Mouse (Mus musculus) adipocyte (in vitro differentiated cells): ENCODE data around the gene Gdf5.
"Not testable (repeated sequence)": the region's sequence is repeated elsewhere in the genome, so short reads cannot be mapped to it uniquely, and the experiment has no call there.

Experiments used
- DNase-seq: peaks from one replicate; pipeline ENCODE4 v3.0.0-alpha.2; 2016; ENCODE audit warnings: low spot score

The Gdf5 gene

DNA sequence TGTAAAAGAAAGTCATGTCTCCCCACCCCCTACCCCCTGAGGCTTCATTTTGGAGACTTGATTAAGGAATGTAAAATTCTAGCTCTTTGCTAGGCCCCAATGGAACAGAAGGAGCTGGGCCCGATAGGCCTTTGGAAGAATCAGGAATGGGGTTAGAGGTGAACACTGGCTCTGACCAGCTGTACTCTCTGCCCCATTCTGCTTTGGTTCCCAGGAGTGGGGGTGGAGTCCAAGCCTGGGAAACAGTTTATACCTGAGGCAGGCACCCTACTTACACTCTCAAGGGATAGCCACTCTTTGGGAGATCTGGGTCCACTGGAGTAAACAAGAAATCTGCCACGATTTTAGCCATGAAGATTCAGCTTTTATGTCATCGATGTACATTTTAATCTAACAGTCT, 4.5 kb downstream of the Gdf5 start, which contains the start of gene Gm15557:
Gene Gm15557 (plus strand): TSS at position 48 of the 400 bp plus-strand sequence.
- peak; percentile 93 for DNase-seq

DNA sequence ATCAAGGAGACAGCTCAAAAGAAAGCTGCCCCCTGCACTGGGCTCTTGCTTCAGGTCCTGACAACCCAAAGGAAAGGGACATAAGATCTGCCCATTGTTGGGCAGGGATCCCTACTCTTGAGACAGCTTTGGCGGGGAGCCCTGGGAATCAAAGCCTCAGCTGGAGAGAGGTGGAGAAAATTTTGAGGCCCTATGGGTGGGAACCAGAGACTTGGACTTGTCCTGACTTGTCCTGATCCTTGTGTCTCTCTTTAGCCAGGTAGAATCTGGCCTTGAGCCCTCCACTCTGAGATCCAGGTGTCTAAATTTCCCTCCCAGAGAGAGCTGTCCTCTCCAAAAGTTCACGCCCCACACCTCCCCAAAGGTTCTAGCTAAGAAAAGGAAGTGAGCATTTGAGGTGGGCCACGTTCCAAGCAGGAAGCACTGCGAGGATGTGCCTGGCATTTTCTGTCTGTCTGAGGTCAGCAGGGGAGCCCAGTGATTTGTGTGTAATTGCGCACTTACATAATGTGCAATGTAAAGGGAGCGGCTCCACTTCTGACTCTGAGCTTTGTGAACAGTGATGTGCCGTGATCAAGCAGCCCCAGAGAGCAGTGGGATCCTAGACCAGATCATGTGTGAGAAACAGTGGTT, 5.2 kb downstream of the Gdf5 start:
- peak; percentile 77 for DNase-seq

DNA sequence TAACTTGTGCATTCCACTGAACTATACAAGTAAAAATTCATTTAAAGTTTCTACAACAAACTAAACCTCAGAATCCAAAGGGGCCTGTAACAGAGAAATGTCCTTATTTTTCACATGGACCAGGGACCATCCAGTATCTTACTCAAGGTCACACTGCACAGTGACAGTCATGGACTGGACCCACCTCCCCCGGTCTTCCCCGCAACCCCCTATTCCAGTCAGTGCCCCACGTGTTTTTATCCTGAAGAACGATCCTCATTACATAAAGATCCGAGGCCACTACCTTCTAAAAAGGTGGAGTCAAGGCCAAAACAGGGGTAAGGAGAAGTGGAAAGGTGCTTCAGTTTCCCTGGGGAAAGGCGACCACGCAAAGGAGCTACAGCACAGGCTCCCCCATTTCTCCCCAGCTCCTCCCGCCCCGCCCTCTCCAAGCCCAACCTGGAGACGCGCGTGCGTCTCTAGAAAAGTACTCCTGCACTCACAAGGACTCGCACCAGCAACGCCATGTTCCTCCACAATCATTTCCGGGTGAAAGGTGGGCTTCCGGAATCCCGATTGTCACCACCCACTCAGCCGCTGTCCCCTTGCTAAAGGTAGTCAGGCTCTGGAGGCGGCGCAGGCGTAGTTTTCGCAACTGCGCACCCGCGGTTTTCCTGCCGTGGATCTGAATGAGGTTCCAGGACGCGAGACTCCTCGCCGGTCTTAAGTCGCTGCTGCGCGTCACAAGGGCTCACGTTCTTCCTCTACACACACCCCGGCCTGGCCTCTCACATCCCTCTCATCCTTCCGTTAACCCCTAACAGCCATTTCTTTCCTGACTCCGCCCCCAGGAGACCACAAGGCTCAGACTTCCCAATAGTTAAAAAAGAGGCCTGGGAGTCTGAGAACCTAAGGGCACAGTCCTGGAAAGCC, 15.4 kb downstream of the Gdf5 start, which contains the start of gene Uqcc1:
Gene Uqcc1 (minus strand): TSS at position 780 of the 912 bp plus-strand sequence.
- DNase-seq, result peak; percentile 98

DNA sequence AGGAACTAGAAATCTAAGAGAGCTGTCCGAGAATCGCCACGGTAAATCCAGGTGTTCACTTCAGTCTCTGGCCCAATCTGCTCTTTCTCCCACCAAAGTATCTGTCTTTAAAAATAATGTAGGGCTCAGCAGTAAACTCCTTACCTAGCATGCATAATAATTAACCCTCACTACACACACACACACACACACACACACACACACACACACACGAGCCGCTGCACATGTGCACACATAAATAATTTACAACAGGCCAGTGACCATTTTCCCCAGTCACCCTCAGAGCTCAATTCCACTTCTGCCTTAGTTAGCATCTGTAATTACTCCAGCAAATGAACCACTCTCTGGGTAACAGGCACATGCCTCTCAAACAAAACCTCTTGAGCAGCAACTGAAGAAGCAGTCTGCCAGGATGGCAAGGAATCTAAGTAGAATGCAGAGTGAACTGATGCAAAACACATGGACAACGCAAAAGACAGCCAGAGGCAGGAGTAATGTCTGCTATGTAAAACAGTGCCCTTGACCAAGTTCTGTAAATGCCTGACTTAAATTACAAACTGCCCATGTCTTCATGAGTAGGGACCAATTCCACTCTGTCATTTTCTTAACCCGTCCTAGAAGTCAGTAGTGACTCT, 16.3 kb downstream of the Gdf5 start:
- no peak for DNase-seq

DNA sequence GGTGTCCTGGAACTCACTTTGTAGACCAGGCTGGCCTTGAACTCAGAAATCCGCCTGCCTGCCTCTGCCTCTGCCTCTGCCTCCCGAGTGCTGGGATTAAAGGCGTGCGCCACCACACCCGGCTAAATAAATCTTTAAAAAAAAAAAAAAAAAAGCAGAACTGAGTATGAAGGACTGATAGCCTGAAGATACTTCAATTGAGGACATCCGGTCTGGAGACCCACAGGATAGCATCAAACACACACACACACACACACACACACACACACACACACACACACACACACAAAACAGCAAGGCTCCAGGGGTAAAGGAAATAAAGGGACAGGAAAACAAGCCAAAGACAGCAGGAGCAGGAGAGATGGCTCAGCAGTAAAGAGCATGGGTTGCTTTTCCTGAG, 20.0 kb downstream of the Gdf5 start:
- DNase-seq, result not testable (repeated sequence)

DNA sequence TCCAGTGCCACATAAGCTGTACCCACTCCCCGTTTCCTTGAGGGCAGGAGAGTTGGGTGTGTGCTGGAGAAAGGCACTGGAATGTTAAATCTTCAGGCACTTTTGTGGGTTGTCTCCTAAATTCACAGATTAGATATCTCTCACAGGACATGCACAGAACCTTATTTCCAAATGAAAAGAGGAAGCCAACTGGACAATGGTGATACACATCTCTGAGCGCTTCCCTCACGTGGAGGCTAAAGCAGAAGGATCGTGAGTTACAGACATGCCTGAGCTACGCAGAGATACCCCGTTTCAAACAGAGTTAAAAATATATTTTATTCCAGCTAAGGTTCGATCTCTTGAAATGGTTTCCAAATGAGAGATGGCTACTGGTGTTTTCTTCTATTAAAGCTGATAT, 22.0 kb downstream of the Gdf5 start:
- no peak for DNase-seq

DNA sequence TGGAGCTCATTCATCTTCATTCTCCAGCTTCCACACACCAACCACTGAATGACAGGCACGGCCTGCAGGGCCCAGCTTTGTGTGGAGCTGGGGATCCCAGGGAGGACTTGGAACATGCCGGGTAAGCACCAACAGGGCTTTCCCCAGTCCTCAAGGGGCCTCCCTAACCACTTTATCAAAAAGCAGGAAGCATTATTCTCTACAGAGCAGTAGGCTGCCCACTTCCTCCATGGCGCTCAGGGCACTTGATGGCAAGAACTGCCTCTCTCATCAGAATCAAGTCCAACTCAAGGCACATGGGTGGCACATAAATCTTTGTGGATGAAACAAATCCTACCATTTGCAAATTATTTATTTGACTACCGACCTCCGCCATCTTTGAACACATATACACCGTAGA, 30.5 kb downstream of the Gdf5 start:
- no peak for DNase-seq

DNA sequence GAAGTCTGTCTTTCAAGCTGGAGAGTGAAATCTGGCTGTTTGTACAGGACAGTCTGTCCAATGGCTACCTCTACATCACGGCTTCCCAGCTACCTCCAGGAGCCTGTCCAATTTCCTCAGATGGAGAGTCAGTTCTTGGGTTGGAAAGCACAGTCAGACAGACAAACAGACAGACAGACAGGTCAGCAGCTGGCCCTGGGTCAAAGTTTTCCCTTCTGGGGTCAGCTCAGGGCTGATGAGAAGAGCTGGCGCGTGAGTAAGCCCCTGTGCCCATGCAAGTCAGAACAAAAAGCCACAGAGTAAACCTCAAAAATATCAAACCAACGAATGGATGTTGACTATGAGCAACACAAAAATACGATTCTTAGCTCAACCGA, 41.5 kb downstream of the Gdf5 start:
- DNase-seq, result no peak

DNA sequence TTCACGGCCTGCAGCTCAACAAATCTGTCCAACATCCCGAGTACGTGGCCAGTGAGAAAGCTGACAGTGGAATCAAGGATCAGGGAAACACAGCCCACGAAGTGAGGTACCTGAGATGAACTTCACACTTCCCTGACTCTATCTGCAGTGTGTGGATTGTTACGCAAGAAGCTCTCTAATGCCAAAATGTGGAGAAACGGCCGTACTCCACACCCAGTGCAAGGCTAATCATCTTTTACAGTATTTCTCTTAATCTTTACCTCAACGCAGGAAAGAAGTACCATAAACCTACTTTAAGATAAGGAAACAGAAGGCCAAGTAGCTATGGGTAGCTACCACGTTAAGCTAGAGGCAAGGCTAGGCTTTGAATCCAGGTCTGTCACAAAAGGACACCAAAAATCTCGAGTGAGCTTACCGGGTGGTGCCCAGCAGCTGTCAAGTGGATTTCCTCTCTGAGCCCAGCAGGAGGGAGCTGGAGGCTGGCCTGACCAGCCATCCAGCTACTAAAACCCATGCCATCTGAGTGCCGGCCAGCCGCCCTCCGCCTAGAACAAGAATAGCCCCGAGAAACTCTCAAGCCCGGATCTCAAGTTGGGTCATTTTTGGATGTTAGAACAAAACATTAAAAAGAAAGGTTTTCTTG, 42.1 kb downstream of the Gdf5 start:
- DNase-seq, result peak; percentile 37

DNA sequence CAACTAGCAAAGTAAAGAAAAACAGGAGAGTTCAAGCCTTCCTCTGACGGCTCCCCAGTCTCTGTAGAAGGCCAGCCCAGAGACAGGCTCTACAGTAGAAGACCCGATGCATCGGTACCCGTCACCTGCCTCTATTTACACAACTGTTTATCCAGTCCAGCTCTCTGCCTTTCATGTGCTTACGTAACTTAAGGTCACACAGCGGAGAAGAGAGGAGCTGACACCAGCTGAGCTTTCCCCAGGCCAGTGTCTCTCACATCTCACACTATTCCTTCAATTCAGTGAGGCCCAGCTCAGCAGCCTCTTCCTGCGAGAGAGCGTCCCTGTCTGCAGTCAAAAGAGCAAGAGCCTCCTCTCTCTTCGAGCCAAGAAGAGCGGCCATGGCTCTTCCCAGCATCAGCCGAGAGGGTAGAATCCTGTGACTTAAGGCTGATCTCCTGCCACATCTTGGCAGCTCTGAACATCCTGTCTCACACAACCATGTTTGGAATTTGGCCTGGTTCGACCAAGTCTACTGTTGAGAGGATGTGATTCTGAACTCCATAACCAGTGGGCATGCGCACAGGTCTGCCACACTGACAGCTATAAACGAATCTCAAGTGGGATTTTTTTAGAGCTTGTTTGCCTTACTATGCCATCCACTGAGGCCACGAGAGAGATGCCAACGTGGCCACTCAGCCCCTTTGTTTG, 50.0 kb downstream of the Gdf5 start:
- DNase-seq, result no peak

DNA sequence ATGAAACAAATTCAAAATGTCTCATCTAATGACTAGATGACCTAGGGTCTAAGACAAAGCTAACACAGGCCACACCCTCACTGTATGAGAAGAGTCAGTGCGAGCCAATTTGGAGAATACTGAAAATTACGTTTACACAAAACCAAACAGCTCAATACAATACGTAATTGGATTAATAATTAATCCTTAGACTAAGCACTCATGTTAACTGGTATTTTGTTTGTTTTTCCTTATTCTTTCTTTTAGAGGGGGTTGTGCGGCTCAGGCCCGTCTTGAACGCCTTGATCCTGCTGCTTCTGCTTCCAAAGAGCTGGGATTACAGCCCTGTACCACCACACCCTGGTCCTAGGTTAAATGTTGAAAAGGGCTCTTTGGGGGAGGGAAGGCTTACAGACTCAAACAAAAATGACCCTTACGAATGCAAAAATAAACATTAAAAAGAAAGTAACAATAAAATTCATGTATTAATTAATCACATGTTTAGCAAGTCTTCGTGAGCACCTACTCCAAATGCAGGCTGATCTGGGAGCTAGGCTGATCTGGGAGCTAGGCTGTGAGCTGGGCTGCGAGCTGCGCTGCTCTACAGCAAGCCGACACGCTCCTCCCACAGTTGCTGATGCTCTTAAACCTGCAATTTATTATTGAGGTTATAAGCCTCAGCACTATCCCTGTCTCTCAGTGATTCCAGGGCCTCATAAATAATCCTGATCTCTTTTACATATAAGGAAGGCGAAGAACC, 50.7 kb downstream of the Gdf5 start:
- DNase-seq, result no peak
